Mouse (Mus musculus) lung, postnatal 10 days (tissue): ENCODE results near the gene Mdm2.
A peak's percentile ranks its signal among the peaks of the same experiment; 100 is the strongest.

Experiments used
- DNase-seq: peaks from one replicate; pipeline ENCODE4 v3.0.0; 2021

The Mdm2 gene

GRCm38 (mm10) chr10:117666947-117667630, 43.5 kb downstream of the Mdm2 start:
- no peak for DNase-seq

- no peak for DNase-seq
These were observed 44.2 kb downstream of the Mdm2 start for GRCm38 (mm10) chr10:117666361-117666760.

GRCm38 (mm10) chr10:117665376-117666275, 44.9 kb downstream of the Mdm2 start:
- no peak for DNase-seq

GRCm38 (mm10) chr10:117664926-117665209, 45.7 kb downstream of the Mdm2 start:
- DNase-seq, result no peak

GRCm38 (mm10) chr10:117664208-117664925, 46.2 kb downstream of the Mdm2 start:
- no peak for DNase-seq

- DNase-seq, result peak; percentile 70
These were observed 46.7 kb downstream of the Mdm2 start for GRCm38 (mm10) chr10:117663865-117664200.

- peak; percentile 37 for DNase-seq
These were observed 47.3 kb downstream of the Mdm2 start for GRCm38 (mm10) chr10:117663056-117663864.

- peak; percentile 51 for DNase-seq
These were observed 48.1 kb downstream of the Mdm2 start for GRCm38 (mm10) chr10:117662316-117663055.

- no peak for DNase-seq
These were observed 50.7 kb downstream of the Mdm2 start for GRCm38 (mm10) chr10:117659819-117660218.

- DNase-seq, result no peak
These were observed 51.1 kb downstream of the Mdm2 start for GRCm38 (mm10) chr10:117659430-117659813.

GRCm38 (mm10) chr10:117658522-117659429, 51.8 kb downstream of the Mdm2 start:
- DNase-seq, result no peak

GRCm38 (mm10) chr10:117657659-117658306, 52.8 kb downstream of the Mdm2 start:
- DNase-seq, result no peak

- no peak for DNase-seq
These were observed 53.4 kb downstream of the Mdm2 start for GRCm38 (mm10) chr10:117656985-117657658.

- no peak for DNase-seq
These were observed 53.9 kb downstream of the Mdm2 start for GRCm38 (mm10) chr10:117656662-117656962.

- no peak for DNase-seq
These were observed 54.5 kb downstream of the Mdm2 start for GRCm38 (mm10) chr10:117655908-117656661.

- DNase-seq, result no peak
These were observed 55.1 kb downstream of the Mdm2 start for GRCm38 (mm10) chr10:117655460-117655859.

- no peak for DNase-seq
These were observed 55.9 kb downstream of the Mdm2 start for GRCm38 (mm10) chr10:117654576-117655123.

GRCm38 (mm10) chr10:117653779-117654173, 56.8 kb downstream of the Mdm2 start:
- no peak for DNase-seq
